Mouse (Mus musculus) thymus, postnatal 10 days (tissue): Measurements from ENCODE around the gene Entpd8.

Experiments
- DNase-seq, 2 experiments: peaks; one replicate each; pipeline ENCODE4 v3.0.0; 2021; ENCODE audit warnings: low spot score in 2 of 2

Entpd8 gene

GRCm38 (mm10) chr2:25080076-25080475, at the start of gene Entpd8:
Gene Entpd8 (plus strand): TSS chr2:25080304.
- DNase-seq: no peak

GRCm38 (mm10) chr2:25034994-25035393, 45.1 kb upstream of the Entpd8 start:
- DNase-seq: no peak

- no peak for DNase-seq
These were observed 40.0 kb upstream of the Entpd8 start for GRCm38 (mm10) chr2:25040089-25040488.

- no peak for DNase-seq
These were observed 29.2 kb upstream of the Entpd8 start for GRCm38 (mm10) chr2:25050921-25051320.

- no peak for DNase-seq
These were observed 28.7 kb upstream of the Entpd8 start for GRCm38 (mm10) chr2:25051450-25051849.

- no peak for DNase-seq
These were observed 27.0 kb upstream of the Entpd8 start for GRCm38 (mm10) chr2:25053101-25053500.

GRCm38 (mm10) chr2:25054221-25055067, 25.7 kb upstream of the Entpd8 start, which contains the start of gene Nsmf:
Gene Nsmf (plus strand): TSS chr2:25054355.
- peak; percentile 26 to 65 for DNase-seq

GRCm38 (mm10) chr2:25055068-25055405, 25.1 kb upstream of the Entpd8 start:
- DNase-seq: no peak

- DNase-seq: no peak
These were observed 24.5 kb upstream of the Entpd8 start for GRCm38 (mm10) chr2:25055409-25056155.

GRCm38 (mm10) chr2:25058926-25059325, 21.2 kb upstream of the Entpd8 start:
- DNase-seq: no peak

- DNase-seq: no peak
These were observed 16.6 kb upstream of the Entpd8 start for GRCm38 (mm10) chr2:25063523-25063922.

GRCm38 (mm10) chr2:25064285-25064684, 15.8 kb upstream of the Entpd8 start:
- no peak for DNase-seq

GRCm38 (mm10) chr2:25065537-25065936, 14.6 kb upstream of the Entpd8 start:
- DNase-seq: no peak

- no peak for DNase-seq
These were observed 13.6 kb upstream of the Entpd8 start for GRCm38 (mm10) chr2:25066552-25066951.

- no peak for DNase-seq
These were observed 10.6 kb upstream of the Entpd8 start for GRCm38 (mm10) chr2:25069537-25069936.

GRCm38 (mm10) chr2:25072398-25072797, 7.7 kb upstream of the Entpd8 start:
- DNase-seq: no peak

- no peak for DNase-seq
These were observed 4.6 kb upstream of the Entpd8 start for GRCm38 (mm10) chr2:25075506-25075905.

- no peak for DNase-seq
These were observed 1.1 kb upstream of the Entpd8 start for GRCm38 (mm10) chr2:25078967-25079366.

GRCm38 (mm10) chr2:25083697-25084096, 3.6 kb downstream of the Entpd8 start:
- DNase-seq: no peak

GRCm38 (mm10) chr2:25085571-25085970, 5.5 kb downstream of the Entpd8 start:
- DNase-seq: no peak

- DNase-seq: no peak
These were observed 7.7 kb downstream of the Entpd8 start for GRCm38 (mm10) chr2:25087842-25088241.

GRCm38 (mm10) chr2:25088636-25089035, 8.5 kb downstream of the Entpd8 start:
- no peak for DNase-seq

GRCm38 (mm10) chr2:25094785-25095108, 14.6 kb downstream of the Entpd8 start:
- DNase-seq: no peak
